Mouse (Mus musculus) embryonic facial prominence, embryonic 14.5 days (tissue): ENCODE measurements around the gene Slc19a2. TPM values are rescaled to one million over a fixed set of nuclear protein-coding genes. Genes with fewer than 3 reads are reported as not detected.
"Not testable (repeated sequence)": the region's sequence is repeated elsewhere in the genome, so short reads cannot be mapped to it uniquely, and the experiment has no call there.

ENCODE experiments used
- ATAC-seq: fragments of 200-750 bp; cut with Nextera tagmentation; 2 replicates; pipeline ENCODE4 v1.8.0; 2017; ENCODE audit warnings: low read depth, moderate number of reproducible peaks, moderate TSS enrichment
- DNase-seq: peaks from one replicate; pipeline ENCODE4 v3.0.0-alpha.2; 2015; ENCODE audit warnings: low spot score
- H3K27ac ChIP-seq: fragments of 300-500 bp; sonication (generic); replicated peaks from 2 replicates; pipeline ENCODE4 v1.5.1; 2014; ENCODE audit warnings: low read depth, mild to moderate bottlenecking, low read length, moderate library complexity
- H3K27me3 ChIP-seq: fragments of 300-500 bp; sonication (generic); replicated peaks from 2 replicates; pipeline ENCODE4 v1.6.1; 2014; ENCODE audit warnings: low read length; ENCODE audit not compliant: control insufficient read depth, insufficient read depth
- H3K36me3 ChIP-seq: fragments of 300-500 bp; sonication (generic); 2 replicates; pipeline ENCODE4 v1.6.1; 2014; ENCODE audit warnings: low read length, mixed read lengths; ENCODE audit not compliant: control insufficient read depth, insufficient read depth
- H3K4me1 ChIP-seq: fragments of 300-500 bp; sonication (generic); 2 replicates; pipeline ENCODE4 v1.6.1; 2014; ENCODE audit warnings: antibody characterized with exemption, low read length; ENCODE audit not compliant: control insufficient read depth, insufficient read depth
- H3K4me2 ChIP-seq: fragments of 300-500 bp; sonication (generic); 2 replicates; pipeline ENCODE4 v1.6.1; 2014; ENCODE audit warnings: low read depth, mild to moderate bottlenecking, low read length, moderate library complexity, mixed read lengths
- H3K4me3 ChIP-seq: fragments of 300-500 bp; sonication (generic); 2 replicates; pipeline ENCODE4 v1.5.1; 2014; ENCODE audit warnings: low read depth, mild to moderate bottlenecking, low read length
- H3K9ac ChIP-seq: fragments of 300-500 bp; sonication (generic); 2 replicates; pipeline ENCODE4 v1.6.1; 2014; ENCODE audit warnings: low read depth, mild to moderate bottlenecking, low read length, moderate library complexity, mixed read lengths
- H3K9me3 ChIP-seq: fragments of 300-500 bp; sonication (generic); 2 replicates; pipeline ENCODE4 v1.6.1; 2016; ENCODE audit warnings: low read length; ENCODE audit not compliant: control insufficient read depth
- WGBS: fragments of 180-500 bp; shearing (Covaris S2); extraction: QIAGEN DNeasy Blood & Tissue Kit; methylation state at CpG from one replicate; pipeline ENCODE4 v1.1.7; 2014; 5-methylcytosine and 5-hydroxymethylcytosine counted together
- polyA plus RNA-seq: library from polyadenylated mRNA; unstranded; fragments of >200 nt; fragmentation: Nextera tagmentation; extraction: Ambion mirVana; gene quantifications from 2 replicates; pipeline ENCODE4 v1.2.1, GENCODE M21; 2014

The Slc19a2 gene
- polyA plus RNA-seq, 1 experiment from 2014 or later = 8.2 TPM

DNA sequence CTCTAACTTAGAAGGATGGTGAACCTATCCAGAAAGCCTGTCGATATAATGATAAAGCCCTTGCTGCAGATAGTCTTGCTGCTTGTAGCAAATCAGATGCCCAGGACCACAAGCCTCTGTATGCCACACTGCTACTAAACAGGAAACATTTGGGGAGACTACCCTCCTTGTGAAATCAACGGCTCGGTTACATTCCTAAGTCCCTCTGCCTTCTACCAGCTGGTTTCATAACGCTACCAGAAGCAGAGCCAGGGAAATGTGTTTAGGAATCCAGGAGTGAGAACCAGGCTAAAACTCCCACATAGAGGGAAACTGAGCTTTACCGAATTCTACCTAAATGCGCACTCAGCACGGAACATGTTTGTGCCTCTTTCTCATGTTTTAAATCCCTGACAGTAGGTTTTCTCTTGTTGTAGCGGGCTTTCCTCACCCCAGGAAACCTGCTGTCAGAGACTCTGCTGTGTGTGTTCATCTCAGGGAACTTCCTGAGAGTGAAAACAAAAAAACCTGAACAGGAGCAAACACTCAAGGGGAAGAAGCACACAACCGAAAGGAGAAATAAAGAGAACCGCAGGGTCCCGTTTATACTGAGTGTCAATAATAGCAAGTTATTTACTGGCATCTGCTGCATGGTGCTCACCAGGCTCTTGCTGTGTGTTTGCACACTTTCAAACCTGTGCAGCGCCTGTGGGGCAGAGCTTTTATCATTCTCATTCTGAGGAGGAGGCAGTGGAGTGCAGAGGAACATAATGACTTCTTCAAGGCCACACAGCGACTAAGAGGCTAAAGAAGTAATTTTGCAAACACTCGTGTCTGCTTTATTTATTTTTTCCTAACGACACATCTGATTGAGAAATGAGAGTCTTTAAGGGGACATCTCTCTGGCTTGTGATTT lies 30.8 kb upstream of the Slc19a2 start:
- H3K9ac ChIP-seq = no peak overlapping the region
- no peaks in the 10 kb centered on the region for H3K4me1 ChIP-seq
- peaks cover under 1% of the 10 kb centered on the region; the same call in 1 of the 2 replicates for H3K27me3 ChIP-seq
- no peaks in the 10 kb centered on the region for H3K9me3 ChIP-seq
- no peaks in the 10 kb centered on the region for H3K36me3 ChIP-seq
- no peak overlapping the region for H3K27ac ChIP-seq
- no peak overlapping the region; the same call in 1 of the 2 replicates for H3K4me2 ChIP-seq
- ATAC-seq = no peak
- no peak overlapping the region for H3K4me3 ChIP-seq
- DNase-seq = peak; percentile 12
- WGBS = 43% methylated on average over 15 of the region's 15 CpGs

DNA sequence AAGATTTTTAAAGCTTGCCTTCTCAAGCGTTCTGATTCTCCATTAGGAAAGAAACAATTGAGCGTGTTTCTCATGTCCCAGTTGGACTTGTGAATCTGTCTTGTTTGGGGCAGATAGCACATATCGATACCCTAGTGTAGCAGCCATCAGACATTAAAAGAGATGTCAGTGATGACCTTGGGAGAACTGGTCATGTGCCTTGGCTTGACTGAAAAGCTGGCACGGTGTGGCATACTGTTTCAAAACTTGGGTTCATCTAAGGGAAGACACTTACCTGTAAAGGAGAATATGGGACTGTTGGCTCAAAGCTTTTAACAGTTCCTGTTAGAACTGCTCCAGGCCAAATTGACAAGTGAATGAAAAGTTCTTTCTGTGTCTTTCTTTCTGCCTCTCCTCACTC lies 28.6 kb upstream of the Slc19a2 start:
- no peak for DNase-seq
- H3K4me2 ChIP-seq = no peak overlapping the region
- WGBS = 81% methylated on average over 4 of the region's 4 CpGs

DNA sequence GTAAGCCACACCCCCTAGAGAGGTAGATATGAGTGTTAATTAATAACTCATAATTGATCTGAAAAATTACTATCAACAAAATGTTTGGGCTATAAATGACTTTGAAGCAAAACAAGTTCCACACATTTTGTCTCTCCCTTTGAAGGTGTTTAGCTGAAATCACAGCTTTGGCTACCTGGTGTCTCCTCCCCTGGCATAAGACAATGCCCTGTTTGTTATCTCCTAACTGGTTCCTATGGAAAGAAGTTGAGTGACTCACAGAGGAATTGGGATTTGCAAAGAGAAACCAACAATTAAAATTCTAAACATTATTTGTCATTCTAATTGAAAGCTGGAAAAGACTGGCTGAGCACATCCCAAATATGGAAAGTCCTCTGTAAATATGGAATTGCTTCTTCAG lies 25.8 kb upstream of the Slc19a2 start:
- no peak overlapping the region for H3K4me2 ChIP-seq
- H3K36me3 ChIP-seq = no peaks in the 10 kb centered on the region
- ATAC-seq = no peak

More for the DNA sequence above, 28.6 kb upstream of the Slc19a2 start:
- ATAC-seq = no peak
- H3K4me3 ChIP-seq = no peak overlapping the region
- H3K4me1 ChIP-seq = no peaks in the 10 kb centered on the region
- peaks cover 3% of the 10 kb centered on the region; the same call in 1 of the 2 replicates for H3K27me3 ChIP-seq
- H3K36me3 ChIP-seq = no peaks in the 10 kb centered on the region
- no peaks in the 10 kb centered on the region for H3K9me3 ChIP-seq
- H3K9ac ChIP-seq = no peak overlapping the region
- no peak overlapping the region for H3K27ac ChIP-seq

DNA sequence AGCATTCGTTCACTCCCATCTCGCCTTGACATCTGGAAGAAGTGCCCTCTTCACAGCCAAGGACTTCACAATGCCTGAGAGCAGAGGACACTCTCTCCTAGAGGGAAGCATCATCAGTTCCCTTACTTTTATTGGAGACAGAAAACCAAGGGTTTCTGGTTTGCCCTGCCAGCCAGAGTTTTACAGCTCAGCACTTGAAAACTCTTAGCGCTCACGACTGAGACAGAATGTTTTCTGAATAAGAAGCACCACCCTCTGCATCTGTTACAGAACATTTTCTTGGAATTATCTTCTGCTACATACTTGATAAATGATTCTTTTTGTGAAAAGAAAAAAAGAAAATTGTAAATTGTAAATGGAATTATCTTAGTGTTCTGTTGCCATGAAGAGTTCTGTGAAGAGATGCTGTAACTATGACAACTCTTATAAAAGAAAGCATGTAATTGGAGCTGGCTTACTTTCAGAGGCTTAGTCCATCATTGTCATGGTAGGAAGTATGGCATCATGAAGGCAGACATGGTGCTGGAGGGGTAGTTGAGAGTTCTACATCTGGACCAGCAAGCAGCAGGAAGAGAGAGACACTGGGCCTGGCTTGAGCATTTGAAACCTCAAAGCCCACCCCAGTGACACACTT lies 16.8 kb upstream of the Slc19a2 start:
- not testable (repeated sequence) for H3K27me3 ChIP-seq, H3K4me2 ChIP-seq, H3K36me3 ChIP-seq, H3K9ac ChIP-seq, H3K27ac ChIP-seq, H3K9me3 ChIP-seq, ATAC-seq, H3K4me3 ChIP-seq, DNase-seq, H3K4me1 ChIP-seq
- 86% methylated on average over 2 of the region's 4 CpGs for WGBS

More for the DNA sequence above, 25.8 kb upstream of the Slc19a2 start:
- DNase-seq = no peak
- H3K27me3 ChIP-seq = peaks cover 3% of the 10 kb centered on the region; the same call in 1 of the 2 replicates
- H3K9ac ChIP-seq = no peak overlapping the region
- no peaks in the 10 kb centered on the region for H3K4me1 ChIP-seq
- H3K9me3 ChIP-seq = no peaks in the 10 kb centered on the region
- no peak overlapping the region for H3K4me3 ChIP-seq
- no peak overlapping the region for H3K27ac ChIP-seq

DNA sequence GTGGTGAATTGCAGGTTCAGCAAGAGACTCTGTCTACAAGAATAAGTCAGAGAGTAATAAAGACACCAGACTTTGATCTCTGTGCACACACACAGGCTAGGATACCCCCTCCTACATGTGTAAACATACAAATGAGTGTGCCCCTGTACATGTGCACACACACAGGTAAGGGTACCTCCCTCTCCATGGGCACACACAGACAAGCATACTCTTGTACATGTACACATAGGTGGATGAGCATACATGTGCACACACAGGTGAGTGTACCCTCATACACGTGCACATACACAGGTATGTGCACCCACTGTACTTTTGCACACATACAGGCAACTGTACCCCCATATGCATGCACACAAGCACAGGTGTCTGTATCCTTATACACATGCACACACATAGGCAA lies 15.4 kb upstream of the Slc19a2 start:
- Histone ChIP-seq H3K9me3 (no peaks in the 10 kb centered on the region), H3K9ac (no peak overlapping the region), H3K27me3 (no peaks in the 10 kb centered on the region), H3K4me1 (no peaks in the 10 kb centered on the region), H3K4me3 (no peak overlapping the region), H3K36me3 (no peaks in the 10 kb centered on the region), H3K4me2 (no peak overlapping the region), H3K27ac (no peak overlapping the region)
- ATAC-seq (no peak), DNase-seq (no peak)
- 86% methylated on average over 1 of the region's 1 CpGs for WGBS

DNA sequence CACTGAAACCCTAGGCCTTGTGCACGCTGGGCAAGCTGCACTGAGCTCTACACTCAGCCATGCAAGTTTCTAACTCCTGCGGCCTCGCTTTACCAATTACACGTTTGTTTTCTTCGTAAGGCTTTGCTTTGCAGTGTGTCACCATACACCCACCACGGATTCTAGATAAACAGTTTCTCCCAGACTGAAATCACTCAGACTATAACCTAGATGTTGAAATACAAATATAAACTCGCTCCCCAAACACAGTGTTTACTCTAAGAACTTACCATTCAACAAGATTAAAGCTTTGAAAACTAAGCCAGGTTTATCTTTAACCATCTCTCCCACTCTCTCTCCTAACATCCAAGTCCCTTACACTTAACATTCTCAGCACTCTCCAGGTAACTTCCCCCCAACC lies 13.8 kb upstream of the Slc19a2 start:
- Histone ChIP-seq H3K4me2 (no peak overlapping the region), H3K36me3 (no peaks in the 10 kb centered on the region), H3K27me3 (no peaks in the 10 kb centered on the region), H3K9me3 (no peaks in the 10 kb centered on the region), H3K4me1 (no peaks in the 10 kb centered on the region), H3K4me3 (no peak overlapping the region), H3K9ac (no peak overlapping the region), H3K27ac (no peak overlapping the region)
- ATAC-seq (no peak), DNase-seq (no peak)
- WGBS = 48% methylated on average over 7 of the region's 7 CpGs

DNA sequence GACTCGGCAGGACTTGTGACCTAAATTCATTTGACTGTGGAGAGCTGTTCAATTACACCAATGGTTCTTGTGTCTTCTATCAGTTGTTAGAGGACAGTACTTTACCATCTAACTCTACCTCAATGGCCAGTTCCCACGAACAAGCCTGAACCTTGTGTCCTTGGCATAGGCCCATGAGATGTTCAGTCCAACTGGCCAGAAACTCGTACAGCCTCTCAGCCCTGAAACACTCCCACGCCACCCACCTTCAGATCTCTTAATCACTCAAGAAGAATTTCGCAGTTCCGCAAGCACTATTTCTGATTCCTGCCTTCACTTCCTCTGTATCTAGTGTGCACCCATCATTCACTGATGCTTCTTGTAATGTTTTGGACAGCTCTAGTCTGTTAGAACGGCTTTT lies 12.8 kb upstream of the Slc19a2 start:
- Histone ChIP-seq H3K9ac (no peak overlapping the region), H3K27me3 (no peaks in the 10 kb centered on the region), H3K27ac (no peak overlapping the region), H3K4me3 (no peak overlapping the region), H3K9me3 (no peaks in the 10 kb centered on the region), H3K4me1 (no peaks in the 10 kb centered on the region), H3K36me3 (no peaks in the 10 kb centered on the region), H3K4me2 (no peak overlapping the region)
- DNase-seq = no peak
- 70% methylated on average over 7 of the region's 7 CpGs for WGBS
- ATAC-seq = no peak

DNA sequence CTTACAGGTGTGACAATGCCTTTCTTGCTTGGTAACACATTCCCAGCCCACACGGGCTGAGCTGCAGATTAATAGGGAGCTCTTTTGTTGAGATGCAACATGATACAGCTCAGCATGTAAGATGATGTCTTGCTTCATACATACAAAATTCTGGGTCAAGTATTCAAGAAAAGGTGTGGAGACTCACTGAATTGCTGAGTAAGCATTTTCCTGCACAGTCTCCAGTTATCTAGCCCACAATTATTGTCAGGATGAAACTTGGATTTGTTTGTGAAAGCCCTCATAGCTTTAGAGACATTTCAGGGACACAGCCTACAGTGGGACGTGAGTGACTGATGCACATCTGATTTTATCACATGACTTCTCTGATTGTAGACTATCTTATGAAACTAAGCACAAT lies 7.4 kb upstream of the Slc19a2 start:
- ATAC-seq (no peak), DNase-seq (no peak)
- no peaks in the 10 kb centered on the region for H3K4me1 ChIP-seq
- H3K9ac ChIP-seq = no peak overlapping the region
- WGBS = 68% methylated on average over 2 of the region's 2 CpGs
- H3K27ac ChIP-seq = no peak overlapping the region
- H3K36me3 ChIP-seq = no peaks in the 10 kb centered on the region
- H3K27me3 ChIP-seq = no peaks in the 10 kb centered on the region
- H3K9me3 ChIP-seq = no peaks in the 10 kb centered on the region
- H3K4me3 ChIP-seq = no peak overlapping the region
- H3K4me2 ChIP-seq = no peak overlapping the region
